Mouse (Mus musculus) lung, adult 2 months (tissue): ENCODE measurements around the gene Ifngr2.

Experiments
- CTCF ChIP-seq: fragments of 200-500 bp; IDR thresholded peaks from 2 replicates; pipeline ENCODE4 v1.5.1; 2011; ENCODE audit warnings: mild to moderate bottlenecking, low read length, control low read depth; ENCODE audit not compliant: insufficient read depth
- POLR2A ChIP-seq: fragments of 200-500 bp; IDR thresholded peaks from 2 replicates; pipeline ENCODE4 v1.6.1; 2011; ENCODE audit warnings: low read depth, mild to moderate bottlenecking, control low read depth, low read length, borderline replicate concordance; ENCODE audit errors: extremely low read depth

DNA sequence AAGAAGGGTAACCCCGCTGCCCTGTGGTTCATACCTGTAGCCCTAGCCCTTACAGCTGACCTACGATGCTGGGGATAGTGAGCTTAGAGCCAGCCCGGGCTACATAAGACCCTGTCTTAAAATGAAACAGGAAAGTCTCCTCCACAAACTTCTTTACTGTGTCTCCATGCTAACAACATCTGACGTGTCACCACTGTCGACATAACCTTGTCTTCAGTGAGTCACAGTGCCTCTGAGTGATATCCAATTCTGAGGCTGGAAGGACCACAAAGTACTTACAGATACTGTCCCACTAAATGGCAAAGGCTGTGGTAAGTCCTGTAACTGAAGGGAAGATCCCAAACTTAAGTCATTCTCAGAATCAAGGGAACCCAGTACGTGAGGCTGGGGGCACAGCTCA is 39.4 kb downstream of the Ifngr2 start:
- TF ChIP-seq CTCF, result no peak
- no peak for TF ChIP-seq POLR2A
